ENCODE assay signal across 9 mouse cellular contexts in the genomic region with DNA sequence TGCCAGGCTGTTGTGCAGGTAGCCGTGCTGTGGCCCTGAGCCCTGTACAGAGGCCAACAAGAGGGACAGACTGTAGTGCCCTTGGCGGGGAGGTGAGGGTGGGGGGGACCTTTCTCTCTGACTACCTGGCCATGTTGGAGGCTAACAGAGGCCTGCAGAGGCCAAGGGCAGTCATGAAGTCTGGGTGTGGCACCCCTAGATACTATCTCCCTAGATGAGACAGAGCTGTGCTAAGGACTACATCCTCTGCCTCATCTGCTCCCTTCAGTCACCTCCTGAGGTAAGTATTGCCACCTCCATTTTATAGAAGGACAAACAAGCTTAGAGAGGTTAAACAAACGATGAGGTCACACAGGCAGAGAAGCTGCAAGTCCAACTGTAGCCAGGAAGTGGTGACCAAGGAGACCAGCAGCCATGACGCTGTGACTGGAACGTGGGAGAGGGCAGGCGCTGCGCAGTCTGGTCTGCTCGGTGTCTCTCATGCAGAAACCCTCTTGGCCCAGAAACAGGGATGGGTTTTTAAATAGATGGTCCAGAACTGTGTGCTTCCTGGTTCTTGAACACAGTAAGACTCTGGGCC. TPM values are rescaled to one million over a fixed set of nuclear protein-coding genes. Genes with fewer than 3 reads are reported as not detected.
DNase-seq lines count a peak whose midpoint lies in the region; ATAC-seq and TF ChIP-seq lines count a peak whose summit lies in the region.
"Had no signal": no experiment of that assay in that cellular context is flagged by ENCODE, and none has a peak within 500 bp of the region (broad histone marks: within the 10 kb centered on the region; RNA-seq: fewer than 3 reads in every experiment).

No protein-coding gene starts in this region.

- H3K36me3 ChIP-seq in E14TG2a.4 (ENCODE audit: insufficient read depth, low read length), result peaks cover 98% of the 10 kb centered on the region
- peaks cover 12% of the 10 kb centered on the region; the same call in 1 of the 2 replicates for H3K36me3 ChIP-seq in liver, postnatal 0 days (replicated peaks; ENCODE audit: insufficient read depth, low read length)
- peaks cover 76% of the 10 kb centered on the region for H3K36me3 ChIP-seq in forebrain, postnatal 0 days (ENCODE audit: insufficient read depth)

- peak; percentile 52 for DNase-seq in gastrocnemius, adult 2 months
- DNase-seq in gastrocnemius, postnatal 10 days, result no peak
- DNase-seq in heart, postnatal 25 days (ENCODE audit: low spot score), result peak; percentile 59
- no peak for DNase-seq in liver, postnatal 0 days
- DNase-seq in forebrain, postnatal 0 days, result no peak
- DNase-seq in left cerebral cortex, adult 11 months (ENCODE audit: low spot score), result no peak
- DNase-seq in adrenal gland, adult 18-20 months (ENCODE audit: low spot score in 2 of 2), result no peak
- DNase-seq: cerebellum, adult 9-10 months had no signal

- peaks cover 61% of the 10 kb centered on the region for H3K4me1 ChIP-seq in E14TG2a.4 (replicated peaks; ENCODE audit: low read depth, low read length)
- peaks cover 23% of the 10 kb centered on the region for H3K4me1 ChIP-seq in liver, postnatal 0 days (ENCODE audit: insufficient read depth)
- no peaks in the 10 kb centered on the region for H3K4me1 ChIP-seq in forebrain, postnatal 0 days (ENCODE audit: insufficient read depth)

- H3K27me3 ChIP-seq in E14TG2a.4 (ENCODE audit: insufficient read depth, low read length), result no peaks in the 10 kb centered on the region
- no peaks in the 10 kb centered on the region for H3K27me3 ChIP-seq in liver, postnatal 0 days (ENCODE audit: insufficient read depth, low read length)
- H3K27me3 ChIP-seq in forebrain, postnatal 0 days (ENCODE audit: insufficient read depth, low read length), result no peaks in the 10 kb centered on the region

- H3K27ac ChIP-seq in gastrocnemius, adult 2 months, result peak overlapping the region; percentile 90
- H3K27ac ChIP-seq in liver, postnatal 0 days (ENCODE audit: low read depth), result peak overlapping the region; percentile 62
- H3K27ac ChIP-seq in forebrain, postnatal 0 days (ENCODE audit: low read depth, low read length), result no peak overlapping the region

- intact Hi-C loops in gastrocnemius, adult 2 months (cut with DNase I), result no loop called here
- intact Hi-C loops in heart, postnatal 25 days (cut with DNase I), result no loop called here

- peak; percentile 78 for ATAC-seq in liver, postnatal 0 days
- no peak for ATAC-seq in forebrain, postnatal 0 days

- H3K9me3 ChIP-seq in E14TG2a.4 (ENCODE audit: low read length), result no peaks in the 10 kb centered on the region
- no peaks in the 10 kb centered on the region for H3K9me3 ChIP-seq in liver, postnatal 0 days (ENCODE audit: low read length)
- no peaks in the 10 kb centered on the region for H3K9me3 ChIP-seq in forebrain, postnatal 0 days (ENCODE audit: low read length)

- no peak for TF ChIP-seq EP300 in liver, postnatal 0 days (IDR thresholded peaks at IDR 0.05; ENCODE audit: low read depth)

- no peak overlapping the region for H3K4me2 ChIP-seq in liver, postnatal 0 days (ENCODE audit: low read depth, low read length)
- H3K4me2 ChIP-seq in forebrain, postnatal 0 days (ENCODE audit: low read depth), result no peak overlapping the region

- peak overlapping the region; percentile 43 for H3K4me3 ChIP-seq in gastrocnemius, adult 2 months
- peak overlapping the region; percentile 53 for H3K4me3 ChIP-seq in E14TG2a.4 (replicated peaks; ENCODE audit: low read length)
- H3K4me3 ChIP-seq in liver, postnatal 0 days (ENCODE audit: low read depth, low read length), result no peak overlapping the region
- no peak overlapping the region for H3K4me3 ChIP-seq in forebrain, postnatal 0 days (ENCODE audit: low read depth, low read length)

- 72% methylated on average over 8 of the region's 8 CpGs for WGBS in liver, postnatal 0 days (ENCODE audit: insufficient replicate concordance)
- 86% methylated on average over 8 of the region's 8 CpGs for WGBS in forebrain, postnatal 0 days

- H3K9ac ChIP-seq in liver, postnatal 0 days (replicated peaks), result peak overlapping the region; percentile 30; the same call in 1 of the 2 replicates
- H3K9ac ChIP-seq in forebrain, postnatal 0 days, result no peak overlapping the region

- TF ChIP-seq CTCF in gastrocnemius, adult 2 months (IDR thresholded peaks at IDR 0.05), result no peak
- TF ChIP-seq CTCF in E14TG2a.4 (conservative IDR thresholded peaks at IDR 0.05; ENCODE audit: low read length), result no peak
- TF ChIP-seq CTCF in liver, postnatal 0 days (IDR thresholded peaks at IDR 0.05; ENCODE audit: low read depth), result no peak
- no peak for TF ChIP-seq CTCF in forebrain, postnatal 0 days (IDR thresholded peaks at IDR 0.05; ENCODE audit: low read depth)

RNA-seq across cellular contexts. Expression of a gene that starts 22.5 kb away (rescaled TPM):
- 1 to 10 TPM; 4.0 to 8.8 TPM for total RNA-seq in gastrocnemius, adult 2 months (2021)
- 1 to 10 TPM; 2.0 to 2.6 TPM for total RNA-seq in gastrocnemius, postnatal 10 days (2021)
- 1 to 10 TPM; 8.1 to 8.3 TPM for total RNA-seq in heart, postnatal 25 days (2021)
- 0.94 and 1.1 TPM in 2 replicates for polyA plus RNA-seq in liver, postnatal 0 days (2015; fragmentation: Nextera tagmentation; extraction: Ambion mirVana)
- total RNA-seq in forebrain, postnatal 0 days (2014; rRNA removed), result 2.5 and 3.0 TPM in 2 replicates
- polyA plus RNA-seq in forebrain, postnatal 0 days (2015; fragmentation: Nextera tagmentation; extraction: Ambion mirVana), result 0.74 and 1.1 TPM in 2 replicates
- total RNA-seq in adrenal gland, adult 18-20 months (2021), result 10 to 100 TPM; 14.1 to 44.6 TPM

RNA-seq across cellular contexts. Expression of a gene that starts 34.4 kb away (rescaled TPM):
- 10 to 100 TPM; 26.1 to 36.7 TPM for total RNA-seq in gastrocnemius, adult 2 months (2021)
- total RNA-seq in gastrocnemius, postnatal 10 days (2021), result 10 to 100 TPM; 42.0 to 47.5 TPM
- total RNA-seq in heart, postnatal 25 days (2021), result 10 to 100 TPM; 43.0 to 46.7 TPM
- 6.6 and 8.4 TPM in 2 replicates for polyA plus RNA-seq in liver, postnatal 0 days (2015; fragmentation: Nextera tagmentation; extraction: Ambion mirVana)
- 32.0 and 41.9 TPM in 2 replicates for total RNA-seq in forebrain, postnatal 0 days (2014; rRNA removed)
- 22.9 and 30.3 TPM in 2 replicates for polyA plus RNA-seq in forebrain, postnatal 0 days (2015; fragmentation: Nextera tagmentation; extraction: Ambion mirVana)
- 10 to 100 TPM; 48.2 to 83.4 TPM for total RNA-seq in adrenal gland, adult 18-20 months (2021)

RNA-seq across cellular contexts. Expression of a gene that starts 40.8 kb away (rescaled TPM):
- 10 to 100 TPM; 19.4 to 20.1 TPM for total RNA-seq in gastrocnemius, adult 2 months (2021)
- total RNA-seq in gastrocnemius, postnatal 10 days (2021), result 1 to 10 TPM; 9.2 to 9.8 TPM
- total RNA-seq in heart, postnatal 25 days (2021), result 1 to 10 TPM; 9.6 to 9.9 TPM
- polyA plus RNA-seq in liver, postnatal 0 days (2015; fragmentation: Nextera tagmentation; extraction: Ambion mirVana), result 18.5 and 18.8 TPM in 2 replicates
- 19.5 and 31.1 TPM in 2 replicates for total RNA-seq in forebrain, postnatal 0 days (2014; rRNA removed)
- polyA plus RNA-seq in forebrain, postnatal 0 days (2015; fragmentation: Nextera tagmentation; extraction: Ambion mirVana), result 10.7 and 15.2 TPM in 2 replicates
- total RNA-seq in adrenal gland, adult 18-20 months (2021), result 10 to 100 TPM; 25.3 to 26.5 TPM

Comparison
In these comparisons a context has a peak if more than half of its experiments do, and no peak if none do; other contexts are left out.
1. DNase-seq: peak in gastrocnemius, adult 2 months (single experiment) and heart, postnatal 25 days (single experiment); none in gastrocnemius, postnatal 10 days (single experiment), liver, postnatal 0 days (single experiment), forebrain, postnatal 0 days (single experiment), left cerebral cortex, adult 11 months (single experiment) and adrenal gland, adult 18-20 months (0 of 2).
2. H3K4me3 ChIP-seq: peak in gastrocnemius, adult 2 months (single experiment) and E14TG2a.4 (single experiment); none in liver, postnatal 0 days (single experiment) and forebrain, postnatal 0 days (single experiment).